Mouse (Mus musculus): ENCODE data around the gene Slc24a2.
A peak's percentile ranks its signal among the peaks of the same experiment; 100 is the strongest.

The Slc24a2 gene

DNA sequence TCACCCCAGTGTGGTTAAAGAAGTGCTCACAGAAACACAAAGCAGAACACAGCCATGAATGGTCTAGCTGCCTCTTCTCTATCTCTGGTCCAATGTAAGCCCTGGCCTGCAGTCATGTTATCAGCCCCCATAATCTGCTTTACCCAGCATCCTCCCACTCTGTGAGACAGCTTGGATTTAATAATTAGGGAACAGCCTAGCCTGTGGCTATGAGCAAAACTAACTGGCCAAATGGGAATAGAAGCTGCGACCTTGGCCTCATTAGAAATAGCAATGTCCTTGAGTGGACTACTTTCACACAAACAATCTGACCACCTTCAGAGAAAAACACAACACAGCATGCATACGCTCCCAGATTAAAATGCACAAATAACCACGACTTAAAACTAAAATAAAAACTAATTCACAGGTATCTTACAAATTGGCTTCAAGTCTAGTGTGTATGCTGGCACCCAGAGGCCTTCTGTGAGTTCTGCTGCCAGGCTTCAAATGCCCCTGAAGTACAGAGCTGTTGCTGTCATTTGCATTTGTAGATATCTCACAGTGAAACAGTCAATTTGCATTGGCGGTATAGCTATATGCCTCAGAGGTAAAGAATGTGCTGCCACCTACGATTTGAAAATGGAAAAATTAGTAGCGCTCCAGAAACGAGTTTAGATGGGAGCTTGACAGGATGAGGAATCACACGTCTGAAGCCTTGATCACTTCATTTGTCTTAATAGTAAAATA, 120.8 kb downstream of the Slc24a2 start:
- no peak for DNase-seq

DNA sequence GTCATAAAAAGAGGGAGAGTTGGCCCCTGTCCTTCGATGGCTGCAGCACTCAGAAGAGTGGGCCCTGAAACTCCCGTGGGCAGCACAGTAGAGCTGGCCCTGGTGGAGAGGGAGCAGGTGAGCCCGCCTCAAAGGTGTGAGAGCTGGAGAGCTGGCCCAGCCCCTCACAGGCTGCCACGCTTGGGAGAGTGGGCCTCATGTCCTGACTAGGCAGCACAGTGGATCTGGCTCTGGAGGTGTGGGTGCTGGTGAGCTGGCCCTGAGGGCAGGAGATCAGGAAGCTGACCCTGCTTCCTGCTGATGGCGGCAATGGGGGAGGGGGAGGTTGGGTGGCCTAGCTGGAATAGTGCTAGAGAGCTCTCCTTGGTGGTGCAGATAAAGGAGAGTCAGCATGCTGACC, 129.3 kb downstream of the Slc24a2 start:
- DNase-seq: no peak

DNA sequence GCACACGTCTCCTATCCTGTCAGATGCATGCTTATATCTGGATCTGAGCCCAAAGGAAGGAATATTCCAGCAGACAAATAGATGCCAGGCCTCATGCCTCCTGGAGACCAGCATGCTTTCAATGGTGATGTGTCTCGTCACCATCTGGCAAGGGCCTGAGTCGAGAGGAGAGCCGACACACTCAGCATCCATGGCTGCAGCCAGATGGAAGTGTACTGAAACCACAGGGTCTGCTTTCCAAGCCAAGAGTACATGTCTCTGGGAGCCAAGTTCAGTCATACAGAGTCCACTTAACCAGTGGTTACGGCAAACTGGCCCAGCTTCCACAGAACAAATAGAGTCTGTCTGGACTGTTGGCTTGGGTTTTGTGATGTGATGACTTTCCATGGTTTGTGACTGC, 134.1 kb downstream of the Slc24a2 start:
- no peak for DNase-seq

DNA sequence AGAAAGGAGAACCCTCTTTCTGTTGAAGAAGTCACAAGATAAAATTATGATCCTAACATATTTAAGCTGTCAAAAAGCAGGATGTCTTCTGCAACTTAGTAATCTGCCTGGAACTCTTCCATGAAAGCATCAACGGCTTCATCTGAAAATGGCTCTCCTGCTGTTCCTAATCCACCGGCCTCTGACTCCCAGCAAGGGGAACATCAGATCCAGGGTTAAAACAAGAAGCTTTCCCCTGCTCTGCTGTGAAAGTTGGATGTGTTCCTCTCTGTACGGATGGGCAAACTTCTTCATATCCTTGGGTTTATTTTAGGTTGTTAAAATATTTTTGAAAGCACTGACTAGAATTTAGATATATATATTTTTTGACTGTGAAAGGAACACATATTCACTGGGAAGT, 136.7 kb downstream of the Slc24a2 start:
- no peak for DNase-seq

DNA sequence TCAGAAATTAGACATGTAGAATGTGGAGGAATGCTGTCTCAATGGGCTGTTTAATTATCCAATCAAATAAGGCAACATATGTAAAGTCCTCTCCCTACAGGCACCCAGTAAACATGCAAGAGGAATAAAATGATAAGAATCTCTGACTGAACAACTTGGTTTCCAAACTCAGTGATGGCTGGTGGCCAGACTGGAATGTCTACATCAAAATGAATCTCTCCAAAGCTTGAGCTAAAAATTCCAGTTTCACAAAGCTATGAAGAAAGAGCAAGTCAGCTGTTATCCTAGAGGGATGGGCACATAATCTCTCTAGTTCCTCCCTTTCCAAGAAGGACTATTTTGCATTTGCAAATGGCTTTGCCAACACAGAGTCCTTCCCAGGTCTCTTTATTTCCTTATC, 139.4 kb downstream of the Slc24a2 start:
- DNase-seq: peak; percentile 23 to 36

DNA sequence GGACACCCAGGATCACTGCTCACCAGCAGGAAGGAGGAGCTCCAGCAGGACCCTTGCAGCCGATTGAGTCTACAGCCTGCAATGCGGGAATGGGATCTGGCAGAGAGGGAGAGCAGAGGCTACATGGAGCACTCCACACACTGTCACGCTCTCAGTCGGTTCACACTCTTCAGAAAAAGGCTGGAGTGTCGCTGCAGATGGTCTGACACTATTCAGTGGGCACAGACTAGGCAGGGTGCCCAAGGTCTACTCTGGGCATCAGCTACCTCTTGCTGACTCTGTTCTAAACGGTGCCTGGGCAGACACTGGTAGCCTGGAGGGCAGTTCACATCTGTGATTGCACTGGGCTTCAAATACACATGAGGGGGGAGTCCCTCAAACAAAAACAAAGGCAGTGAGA, 141.6 kb downstream of the Slc24a2 start:
- DNase-seq: no peak

DNA sequence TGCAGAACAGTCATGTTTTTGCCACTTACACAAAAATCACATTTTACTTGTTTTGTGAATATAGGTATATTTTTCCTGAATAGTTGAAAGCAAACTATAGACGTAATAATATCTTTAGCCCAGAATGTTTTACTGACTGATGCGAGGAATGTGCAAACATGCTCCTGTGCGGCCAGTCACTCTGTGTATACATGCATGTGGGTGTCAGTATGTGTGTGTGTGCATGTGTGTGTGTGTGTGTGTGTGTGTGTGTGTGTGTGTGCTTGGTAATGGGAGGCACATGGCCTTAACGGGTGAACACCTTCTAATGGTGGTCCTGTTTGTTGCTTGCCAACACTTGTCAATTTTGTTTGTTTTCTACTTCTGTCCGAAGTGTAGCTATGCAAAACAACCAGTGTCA, 142.7 kb downstream of the Slc24a2 start:
- DNase-seq: no peak

DNA sequence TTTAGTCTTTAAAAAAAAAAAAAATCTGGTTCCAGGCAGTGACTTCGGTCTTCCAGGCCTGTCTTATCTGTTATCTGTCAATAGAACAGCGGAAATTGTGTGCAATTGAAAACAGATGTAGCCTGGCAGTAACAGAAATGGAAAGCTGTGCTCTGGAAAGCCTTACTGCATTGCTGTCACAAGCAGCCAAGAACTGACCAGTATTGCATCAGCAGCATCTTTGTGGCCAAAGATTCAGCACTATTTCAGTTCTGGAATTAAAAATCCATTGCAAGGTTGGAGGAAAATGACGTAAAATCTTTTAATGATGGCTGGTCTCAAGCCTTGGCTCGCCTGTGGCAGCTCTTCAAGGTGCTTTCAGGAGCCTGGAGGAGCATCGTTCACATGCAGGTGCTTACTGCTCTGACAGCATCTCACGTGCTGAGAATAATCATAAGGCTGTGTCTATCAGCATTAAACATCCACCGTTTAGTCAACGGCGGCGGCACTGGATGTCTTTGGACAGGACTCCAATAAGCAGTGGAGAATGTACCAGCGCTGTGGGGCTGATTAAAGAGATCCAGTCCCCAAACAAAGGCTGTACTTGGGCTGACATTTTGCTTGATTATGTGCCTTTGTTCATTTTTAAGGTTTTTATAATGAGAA, 143.2 kb downstream of the Slc24a2 start:
- DNase-seq: peak in 1 of 2 experiments; percentile 9

DNA sequence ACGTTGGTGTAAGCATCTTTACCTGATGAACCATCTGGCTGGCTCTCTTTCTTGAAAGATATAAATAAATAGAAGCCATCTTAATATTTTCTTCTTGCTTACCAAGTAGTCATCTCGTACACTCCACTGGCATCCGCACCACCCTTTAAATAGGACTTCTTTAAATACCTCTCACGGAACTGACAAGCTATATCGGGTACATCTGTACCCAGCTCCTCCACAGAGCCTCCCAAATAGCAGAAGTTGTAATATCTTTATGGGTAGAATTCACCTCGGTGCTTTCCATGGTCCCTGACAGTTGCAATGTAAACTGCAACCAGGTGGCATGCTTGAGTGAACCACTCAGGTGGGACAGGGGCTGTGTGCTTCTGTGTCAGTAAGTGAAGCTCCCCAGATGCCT, 149.0 kb downstream of the Slc24a2 start:
- no peak for DNase-seq

DNA sequence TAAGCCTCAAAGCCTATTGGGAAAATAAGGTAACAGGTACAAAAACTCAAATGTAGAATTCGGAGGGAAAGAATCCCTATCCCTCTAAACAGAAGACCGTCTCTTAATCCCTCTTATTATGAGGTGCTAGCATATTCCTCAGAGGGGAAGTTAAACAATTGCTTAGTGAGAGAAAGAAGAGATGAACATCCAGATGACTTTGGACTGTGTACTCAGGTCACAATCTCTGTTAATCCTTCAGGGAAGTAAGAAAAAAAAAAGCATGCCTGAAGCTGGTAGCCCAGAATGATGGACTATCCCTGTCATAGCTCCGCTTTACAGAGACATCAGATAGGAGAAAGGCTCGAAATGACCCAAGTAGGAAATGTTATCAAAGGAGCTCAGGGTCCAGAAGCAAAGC, 151.0 kb downstream of the Slc24a2 start:
- DNase-seq: no peak

DNA sequence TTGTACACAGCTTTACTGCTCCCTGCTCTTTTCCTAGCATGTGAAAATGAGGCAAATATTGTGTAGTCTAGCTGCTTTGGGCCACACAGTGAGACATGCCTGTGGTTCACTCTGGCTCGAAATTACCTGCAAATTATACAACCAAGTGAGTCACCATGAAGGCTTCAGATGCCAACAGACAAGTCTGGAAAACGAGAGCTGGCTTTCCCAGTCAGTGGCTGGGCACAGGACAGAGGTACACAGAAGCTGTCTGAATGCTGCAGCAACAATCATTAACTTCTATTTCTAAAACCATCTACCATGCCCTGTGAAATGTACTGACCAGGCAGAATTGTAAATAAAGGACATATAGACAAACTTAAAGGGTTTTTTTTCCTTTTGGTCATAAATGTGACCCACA, 151.6 kb downstream of the Slc24a2 start:
- no peak for DNase-seq

DNA sequence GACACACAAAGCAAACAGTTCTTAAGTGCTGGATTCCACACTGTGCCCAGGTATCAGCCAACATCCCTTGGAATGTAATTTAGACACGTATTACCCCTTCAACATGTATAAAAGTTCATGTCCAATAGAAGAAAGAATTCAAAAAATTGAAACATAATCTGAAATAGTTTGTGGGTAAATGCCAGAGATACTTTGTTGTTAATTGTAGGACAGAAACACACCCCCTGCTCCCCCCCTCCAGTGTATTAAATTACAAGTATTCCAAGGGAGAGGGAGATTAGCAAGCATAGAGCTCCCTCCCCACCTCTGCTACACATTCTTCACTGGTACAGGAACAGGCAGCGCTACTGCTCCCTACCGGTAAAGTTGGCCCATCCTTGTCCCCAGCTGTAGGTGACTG, 154.5 kb downstream of the Slc24a2 start:
- no peak for DNase-seq

DNA sequence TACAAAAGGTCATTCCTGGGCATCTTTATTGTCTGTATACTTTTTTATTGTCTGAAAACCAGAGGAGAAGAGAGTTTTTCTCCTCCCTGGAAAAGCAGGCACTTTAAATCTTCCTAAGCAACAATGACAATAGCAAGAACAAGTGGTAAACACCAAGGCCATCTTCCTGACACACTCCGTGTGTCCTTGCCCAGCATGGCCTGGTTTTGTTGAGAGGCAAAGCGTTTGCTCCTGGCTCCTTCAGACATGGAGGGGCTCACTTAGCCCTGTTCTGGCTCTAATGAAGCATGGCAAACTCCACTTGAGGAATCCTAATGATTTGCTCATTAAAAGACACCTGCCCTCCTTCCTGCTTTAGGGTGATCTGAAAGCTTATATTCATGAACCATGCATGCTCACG, 162.2 kb downstream of the Slc24a2 start:
- no peak for DNase-seq

DNA sequence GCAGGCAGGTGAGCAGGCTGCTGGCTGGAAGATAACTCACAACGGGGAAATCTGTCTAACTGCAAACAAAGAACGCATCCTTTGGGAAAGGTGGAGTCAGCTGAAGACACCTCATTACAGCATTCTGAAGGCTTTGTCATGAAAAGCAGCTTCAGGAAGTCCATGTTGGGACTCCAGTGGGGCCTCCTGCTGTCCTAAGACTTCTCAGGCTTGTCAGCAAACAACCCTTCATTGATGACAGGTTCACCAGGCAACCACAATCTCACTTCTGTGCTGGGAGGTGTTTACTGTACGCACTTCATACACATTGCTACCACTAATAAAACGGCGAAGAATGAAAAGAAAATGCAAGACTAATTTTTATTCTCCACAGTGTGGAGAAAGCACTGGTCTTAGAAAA, 165.1 kb downstream of the Slc24a2 start:
- DNase-seq: no peak

DNA sequence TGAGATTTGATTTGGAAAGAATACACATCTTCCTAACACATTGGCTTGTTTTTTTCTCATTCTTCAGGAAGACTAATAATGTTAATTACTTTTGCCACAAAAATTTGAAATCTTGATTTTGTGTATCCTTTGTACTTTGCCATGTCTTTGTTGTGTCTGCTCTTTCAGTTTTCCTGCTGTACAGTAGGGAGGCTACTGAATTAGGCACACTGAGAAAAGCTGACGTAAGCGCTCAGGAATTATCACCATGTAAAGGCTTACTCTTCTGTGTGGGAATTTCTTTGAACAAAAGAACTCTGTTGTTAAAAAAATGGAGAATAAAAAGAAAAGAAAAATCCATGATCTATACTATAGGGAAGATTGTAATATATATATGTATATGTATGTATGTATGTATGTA, 165.7 kb downstream of the Slc24a2 start:
- no peak for DNase-seq

DNA sequence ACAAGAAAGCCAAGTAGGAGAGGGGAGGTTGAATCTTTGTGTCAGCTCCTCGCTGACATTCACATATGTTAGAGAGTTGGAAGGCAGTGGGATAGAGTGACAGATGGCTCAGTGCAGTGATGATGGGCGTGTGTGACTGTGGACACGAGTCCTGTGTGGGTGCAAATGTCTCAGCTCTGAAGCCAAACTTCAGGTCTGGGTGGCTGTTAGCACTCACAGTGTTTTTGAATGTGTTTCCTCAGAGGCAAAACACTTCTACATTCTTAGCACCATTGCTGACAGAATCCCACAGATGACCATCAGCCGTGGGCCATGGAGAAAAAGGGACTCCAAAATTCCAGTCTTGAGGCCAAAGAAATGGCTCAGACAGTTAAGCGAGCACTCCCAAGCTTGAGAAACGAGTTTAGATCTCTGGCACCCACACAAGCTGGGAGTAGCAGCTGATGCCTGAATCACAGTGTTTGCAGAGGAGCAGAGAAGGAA, 167.5 kb downstream of the Slc24a2 start:
- DNase-seq: no peak

DNA sequence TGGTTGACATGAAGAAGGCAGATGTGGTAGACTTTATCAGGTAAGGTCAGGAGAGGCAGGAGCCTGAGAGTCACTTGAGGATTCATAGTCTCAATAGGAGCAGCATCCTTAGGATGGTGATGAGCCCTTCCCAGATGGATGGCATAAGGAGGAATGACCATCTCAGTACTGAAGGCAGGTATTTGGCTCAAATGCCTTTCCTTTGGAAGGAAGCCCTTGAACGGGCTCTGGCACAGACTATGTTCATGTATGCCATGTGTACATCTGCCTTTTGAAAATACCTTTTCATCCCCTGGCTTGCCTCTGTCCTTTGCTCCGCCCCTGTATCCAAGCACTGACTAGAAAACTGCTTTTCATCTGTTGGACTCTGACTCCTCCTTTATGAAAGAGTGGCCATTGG, 168.6 kb downstream of the Slc24a2 start:
- no peak for DNase-seq

DNA sequence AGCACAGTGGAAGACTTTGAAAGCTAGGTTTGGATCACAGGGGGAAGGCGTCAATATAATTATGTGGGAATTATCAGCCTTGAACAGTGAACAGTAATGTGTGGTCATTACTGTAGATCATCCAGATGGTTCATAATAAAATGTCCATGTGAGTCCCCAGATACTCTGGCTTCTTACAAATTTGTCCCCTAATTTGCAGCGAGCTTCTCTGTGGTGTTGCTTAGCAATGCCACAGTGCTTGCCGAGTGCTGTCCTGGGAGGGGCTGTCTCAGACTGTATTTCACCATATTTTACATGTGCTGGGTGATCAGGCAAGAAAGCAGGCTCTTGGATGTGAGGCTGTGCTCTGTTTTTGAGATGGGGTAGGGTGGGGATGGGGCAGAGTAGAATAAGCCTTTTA, 172.7 kb downstream of the Slc24a2 start:
- DNase-seq: no peak

DNA sequence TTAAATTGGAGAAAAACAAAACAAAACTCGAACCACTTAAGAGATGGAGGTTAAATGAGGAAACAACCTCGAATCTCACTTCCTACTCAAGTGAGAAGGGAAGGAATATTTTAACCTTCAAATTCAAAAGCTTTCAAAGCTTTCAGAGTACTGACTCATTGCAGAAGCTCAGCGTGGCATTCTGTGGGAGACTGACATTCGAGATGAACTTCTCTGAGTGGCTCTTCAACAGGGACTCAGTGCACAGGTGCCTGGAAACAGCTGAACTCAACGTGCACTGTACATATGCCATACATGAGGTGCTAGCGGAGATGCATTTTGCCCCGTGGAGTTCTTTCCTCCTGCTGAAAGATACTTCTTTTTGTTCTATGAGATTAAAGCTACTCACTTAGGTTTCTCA, 174.5 kb downstream of the Slc24a2 start:
- DNase-seq: no peak

DNA sequence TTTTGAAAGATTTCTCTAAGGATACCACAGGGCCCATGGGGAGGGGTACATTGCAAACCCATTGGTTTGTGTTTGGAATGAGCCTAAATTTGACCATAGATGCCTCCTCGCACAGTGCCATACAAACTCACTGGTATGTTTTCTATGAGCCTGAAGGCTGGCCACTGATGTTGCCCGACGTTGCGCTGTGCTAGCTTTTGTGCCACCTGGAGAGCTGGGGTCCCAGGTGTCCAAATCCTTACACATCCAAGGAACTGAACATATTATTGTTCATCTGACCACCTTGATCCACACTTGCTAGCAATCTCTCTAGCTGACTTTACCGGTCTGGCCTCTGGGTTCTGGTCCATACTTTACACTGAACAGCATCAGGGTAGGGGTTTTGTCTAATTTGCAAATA, 177.4 kb downstream of the Slc24a2 start:
- DNase-seq: no peak

DNA sequence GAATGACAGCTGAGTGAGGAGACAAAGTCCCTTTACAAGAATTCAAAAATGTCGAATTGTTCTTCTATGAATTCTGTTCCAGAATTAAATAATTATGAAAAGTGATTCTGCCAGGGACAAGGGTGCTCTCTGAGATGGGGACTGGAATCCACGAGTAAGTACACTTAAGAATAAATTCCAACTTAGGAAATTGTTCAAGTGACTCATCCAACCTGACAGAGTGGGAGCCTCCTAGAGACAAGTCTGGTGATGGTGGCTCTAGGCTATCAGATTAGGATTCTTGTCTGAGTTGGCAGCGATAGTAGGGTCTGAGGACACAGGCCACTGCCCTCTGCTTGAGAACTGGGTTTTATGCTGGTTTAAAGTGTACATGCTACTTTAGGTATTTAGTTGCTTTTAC, 181.2 kb downstream of the Slc24a2 start:
- DNase-seq: no peak

DNA sequence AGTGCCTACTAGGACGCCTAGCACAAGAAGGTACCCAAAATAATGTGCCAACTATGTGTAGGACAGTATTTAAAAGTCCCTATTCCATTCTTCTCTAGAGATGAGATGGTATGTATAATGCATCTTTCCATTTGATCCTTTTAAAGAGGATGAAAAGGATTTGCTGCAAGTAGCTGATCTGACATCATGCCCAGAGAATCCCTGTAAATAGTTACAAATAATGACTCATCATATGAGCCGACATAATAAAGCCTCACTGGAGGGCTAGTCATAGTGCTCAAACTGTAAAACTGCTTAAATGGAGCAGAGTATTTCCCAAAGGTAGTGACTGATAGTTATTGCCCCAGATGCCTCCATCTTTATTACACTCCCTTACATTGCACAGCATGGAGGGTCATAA, 183.1 kb downstream of the Slc24a2 start:
- DNase-seq: no peak

DNA sequence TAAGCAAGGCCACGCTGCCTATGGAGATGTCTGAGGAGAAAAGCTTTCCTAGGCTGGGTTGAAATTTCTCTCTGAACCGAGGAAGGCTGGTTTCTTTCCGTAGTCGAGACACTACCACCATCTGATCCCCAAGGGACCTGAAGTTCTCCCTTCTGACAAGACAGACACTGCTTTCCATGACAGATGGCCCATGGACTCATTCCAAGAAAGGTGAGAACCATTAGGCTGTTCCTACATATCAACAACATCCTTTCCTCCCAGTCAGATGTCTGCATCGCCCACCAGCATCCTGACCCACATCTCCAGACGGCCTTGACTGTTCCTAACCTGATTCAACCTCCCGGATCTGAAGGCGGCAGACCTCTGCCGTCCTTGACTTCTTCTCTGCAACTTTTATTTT, 187.0 kb downstream of the Slc24a2 start:
- DNase-seq: no peak

DNA sequence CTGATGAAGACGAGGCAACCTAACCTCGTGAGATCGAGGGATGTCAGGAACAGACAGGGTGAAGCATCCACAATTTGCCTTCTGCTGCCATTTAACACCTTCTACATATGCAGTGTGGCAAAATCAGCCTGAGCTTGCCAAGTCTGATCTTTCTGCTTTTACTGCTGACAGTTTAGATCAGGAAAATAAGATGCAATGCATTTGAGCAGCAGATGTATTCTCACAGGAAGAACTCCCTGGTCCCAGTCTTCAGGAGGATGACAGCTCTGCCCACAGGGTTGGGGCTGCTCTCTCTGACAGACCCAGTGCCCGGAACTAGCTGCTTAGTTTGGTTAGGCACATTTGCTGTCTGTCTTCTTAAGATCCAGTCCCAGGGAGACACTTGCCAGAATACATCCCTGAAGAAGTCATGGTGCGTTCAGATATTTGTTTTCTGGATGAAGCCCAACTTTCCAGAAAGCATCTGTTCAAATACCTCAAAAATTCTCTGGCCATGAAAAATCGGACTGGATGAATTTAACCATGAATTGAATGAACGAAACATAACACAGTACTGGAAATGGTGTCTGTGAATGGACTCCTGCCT, 188.8 kb downstream of the Slc24a2 start:
- no peak for DNase-seq

DNA sequence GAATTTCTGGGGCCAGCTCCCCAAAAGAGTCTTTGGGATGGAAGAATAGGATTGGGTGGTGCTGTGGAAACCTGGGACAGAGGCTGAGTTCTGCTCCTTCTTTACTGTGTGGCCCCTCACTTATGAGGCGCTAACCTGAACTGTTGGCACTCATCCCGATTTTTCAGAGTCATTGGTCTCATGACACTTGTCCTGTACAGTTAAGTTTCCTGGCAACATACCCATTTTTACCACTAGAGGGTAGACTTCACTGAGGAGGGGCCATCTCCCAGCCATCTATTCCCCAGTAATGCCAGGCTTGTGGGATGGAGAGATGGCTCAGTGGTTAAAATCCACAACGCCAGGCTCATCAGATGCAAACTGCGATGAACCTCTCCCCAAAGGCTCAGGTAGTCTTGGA, 192.7 kb downstream of the Slc24a2 start:
- DNase-seq: peak in 1 of 2 experiments; percentile 4
